Mouse (Mus musculus) testis, adult 2 months (tissue): ENCODE measurements around the gene Pex14. TPM values are rescaled to one million over a fixed set of nuclear protein-coding genes. Genes with fewer than 3 reads are reported as not detected.

Experiments
- H3K27ac ChIP-seq: fragments of 200-500 bp; 2 replicates; pipeline ENCODE4 v1.5.1; 2012; ENCODE audit warnings: low read depth, low read length; ENCODE audit not compliant: control insufficient read depth, insufficient read depth
- H3K27me3 ChIP-seq: fragments of 200-500 bp; 2 replicates; pipeline ENCODE4 v1.6.1; 2012; ENCODE audit warnings: mild to moderate bottlenecking, low read length, moderate library complexity; ENCODE audit not compliant: control insufficient read depth, insufficient read depth
- H3K36me3 ChIP-seq: fragments of 200-500 bp; 2 replicates; pipeline ENCODE4 v1.6.1; 2012; ENCODE audit warnings: mild to moderate bottlenecking, low read length; ENCODE audit not compliant: control insufficient read depth, insufficient read depth
- H3K4me1 ChIP-seq: fragments of 200-500 bp; 2 replicates; pipeline ENCODE4 v1.6.1; 2012; ENCODE audit warnings: low read length; ENCODE audit not compliant: control insufficient read depth, insufficient read depth
- H3K4me3 ChIP-seq: fragments of 200-500 bp; 2 replicates; pipeline ENCODE4 v1.5.1; 2012; ENCODE audit warnings: low read depth, mild to moderate bottlenecking, low read length, moderate library complexity, mixed read lengths; ENCODE audit not compliant: control insufficient read depth
- CTCF ChIP-seq: fragments of 200-500 bp; IDR thresholded peaks from 2 replicates; pipeline ENCODE4 v1.5.1; 2012; ENCODE audit warnings: low read depth, mild to moderate bottlenecking, inconsistent platforms, low read length, moderate library complexity; ENCODE audit not compliant: control insufficient read depth, insufficient read depth, insufficient replicate concordance
- POLR2A ChIP-seq: fragments of 200-500 bp; IDR thresholded peaks from 2 replicates; pipeline ENCODE4 v1.6.1; 2012; ENCODE audit warnings: low read depth, mild to moderate bottlenecking, inconsistent platforms, low read length, moderate library complexity; ENCODE audit not compliant: control insufficient read depth
- polyA plus RNA-seq: library from polyadenylated mRNA; depleted of rRNA; stranded (reverse); fragments of >200 nt; gene quantifications from 2 replicates; pipeline ENCODE4 v1.2.3, GENCODE M21; 2012

Pex14 gene
- polyA plus RNA-seq, 1 experiment: 22.9 TPM

DNA sequence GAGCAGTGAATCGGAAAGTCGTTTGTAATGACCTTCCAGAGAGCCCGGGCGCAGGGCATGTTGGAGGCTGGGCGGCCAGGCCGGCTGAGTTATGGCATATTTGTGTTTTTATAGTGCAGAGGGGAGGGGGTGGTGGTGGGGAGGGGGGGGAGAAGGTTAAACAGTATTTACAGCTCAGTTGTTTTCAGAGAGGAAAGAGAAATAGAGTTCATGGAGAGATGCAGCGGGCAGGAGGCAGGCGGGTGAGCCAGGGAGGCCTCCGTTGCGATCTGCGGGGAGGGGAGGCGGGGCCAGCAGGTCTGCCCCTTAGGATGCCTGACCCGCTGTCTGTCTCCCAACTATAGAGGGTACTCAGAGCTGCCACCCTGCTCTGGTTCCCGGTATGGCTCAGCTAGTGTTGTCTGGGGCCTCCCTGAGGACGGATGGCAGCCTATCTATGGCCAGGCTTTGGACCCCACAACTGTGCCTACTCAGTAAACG lies 177.4 kb downstream of the Pex14 start:
- no peaks in the 10 kb centered on the region for H3K36me3 ChIP-seq
- peaks cover 4% of the 10 kb centered on the region for H3K4me1 ChIP-seq
- no peak overlapping the region for H3K27ac ChIP-seq
- H3K27me3 ChIP-seq: no peaks in the 10 kb centered on the region
- peak overlapping the region; percentile 27 for H3K4me3 ChIP-seq
- TF ChIP-seq POLR2A (no peak), CTCF (no peak)

DNA sequence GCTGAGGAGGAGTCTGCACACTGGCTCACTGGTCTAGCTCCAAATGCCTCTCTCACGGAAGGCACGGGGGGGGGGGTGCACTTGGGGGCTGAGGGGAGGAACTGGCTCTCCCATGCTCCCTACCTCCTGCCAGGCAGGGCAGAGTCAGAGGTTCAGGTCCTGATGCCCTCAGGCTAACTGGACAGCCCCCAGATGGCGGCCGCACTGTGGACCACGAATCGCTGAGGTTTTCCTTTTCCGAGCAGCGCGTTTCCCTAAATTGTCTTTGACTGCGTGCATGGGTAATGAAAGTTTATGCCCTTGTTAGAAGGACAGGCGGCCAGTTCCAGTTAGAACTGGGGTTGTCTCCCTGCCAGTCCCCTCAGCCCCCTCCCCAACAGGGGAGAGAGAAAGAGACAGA lies 179.1 kb downstream of the Pex14 start:
- H3K4me3 ChIP-seq: no peak overlapping the region
- TF ChIP-seq POLR2A (no peak), CTCF (no peak)
- peaks cover 4% of the 10 kb centered on the region for H3K4me1 ChIP-seq
- H3K36me3 ChIP-seq: no peaks in the 10 kb centered on the region
- no peak overlapping the region for H3K27ac ChIP-seq
- H3K27me3 ChIP-seq: no peaks in the 10 kb centered on the region

GRCm38 (mm10) chr4:148918707-148919447 lies 180.8 kb downstream of the Pex14 start:
- no peak overlapping the region for H3K27ac ChIP-seq
- H3K4me1 ChIP-seq: peaks cover 4% of the 10 kb centered on the region
- H3K36me3 ChIP-seq: no peaks in the 10 kb centered on the region
- no peak for TF ChIP-seq POLR2A
- no peak for TF ChIP-seq CTCF
- no peaks in the 10 kb centered on the region for H3K27me3 ChIP-seq
- no peak overlapping the region for H3K4me3 ChIP-seq

DNA sequence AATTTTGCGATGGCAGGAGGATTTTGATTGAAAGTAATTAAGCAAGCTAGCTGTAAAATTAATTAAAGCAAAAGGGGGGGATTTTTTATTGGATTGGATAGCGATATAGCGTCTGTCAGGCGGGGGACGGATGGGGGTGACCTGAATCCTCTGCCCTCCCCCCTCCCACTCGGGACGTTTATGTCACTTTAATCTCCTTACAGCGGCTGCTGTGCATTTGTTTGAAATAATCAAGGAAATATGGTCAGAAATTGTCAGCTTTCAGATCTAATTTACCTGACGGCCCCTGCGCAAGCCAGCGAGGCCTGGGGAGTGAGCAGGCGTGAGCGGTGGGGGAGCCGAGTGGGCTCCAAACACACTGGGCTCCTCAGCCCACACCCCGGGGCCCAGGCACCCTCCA lies 183.8 kb downstream of the Pex14 start:
- TF ChIP-seq POLR2A: no peak
- no peak for TF ChIP-seq CTCF
- H3K27me3 ChIP-seq: no peaks in the 10 kb centered on the region
- no peaks in the 10 kb centered on the region; the same call in 1 of the 2 replicates for H3K4me1 ChIP-seq
- no peaks in the 10 kb centered on the region for H3K36me3 ChIP-seq
- no peak overlapping the region for H3K4me3 ChIP-seq
- no peak overlapping the region for H3K27ac ChIP-seq

GRCm38 (mm10) chr4:148914863-148915622 lies 184.6 kb downstream of the Pex14 start:
- peaks cover 2% of the 10 kb centered on the region; the same call in 1 of the 2 replicates for H3K4me1 ChIP-seq

DNA sequence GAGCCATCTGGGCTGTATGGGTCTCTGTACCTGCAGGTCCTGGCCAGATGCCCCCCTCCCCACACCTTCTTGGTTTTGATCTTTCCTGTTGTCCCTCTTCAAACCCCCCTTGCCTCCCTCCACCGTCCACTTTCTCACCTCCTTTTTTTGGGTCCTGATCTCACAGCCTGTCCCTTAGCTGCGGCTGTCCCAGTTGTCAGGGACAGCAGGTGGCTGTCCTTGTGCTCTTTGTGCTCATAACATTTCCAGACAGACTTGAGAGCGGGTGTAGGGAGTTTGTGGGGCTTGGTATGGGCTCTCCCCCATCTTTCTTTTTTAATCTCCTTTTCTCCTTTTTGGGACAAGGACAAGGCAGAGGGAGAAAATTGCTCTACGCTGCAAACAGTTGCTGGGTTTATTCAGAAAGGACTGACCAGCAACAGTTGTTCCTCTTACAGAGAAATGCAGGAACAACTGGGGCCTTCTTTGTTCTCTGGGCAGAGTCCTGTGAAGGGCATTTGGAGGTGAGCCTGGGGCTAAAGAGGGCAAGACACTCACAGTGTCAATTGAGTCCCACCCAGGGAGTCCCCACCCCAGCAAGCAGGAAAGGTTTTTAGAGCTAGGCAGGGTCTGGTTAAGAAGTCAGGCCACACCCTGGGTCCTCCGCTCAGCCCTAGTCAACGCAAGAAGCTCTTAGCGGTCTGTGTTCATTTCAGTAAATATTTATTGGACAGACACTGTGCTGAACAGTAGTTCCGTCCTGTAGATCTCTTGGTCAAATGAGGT lies 186.7 kb downstream of the Pex14 start:
- Histone ChIP-seq H3K4me1 (peaks cover 2% of the 10 kb centered on the region; the same call in 1 of the 2 replicates), H3K27me3 (no peaks in the 10 kb centered on the region), H3K27ac (no peak overlapping the region), H3K4me3 (no peak overlapping the region), H3K36me3 (no peaks in the 10 kb centered on the region)
- TF ChIP-seq CTCF (no peak), POLR2A (no peak)

More at GRCm38 (mm10) chr4:148914863-148915622, 184.6 kb downstream of the Pex14 start:
- Histone ChIP-seq H3K27ac (no peak overlapping the region), H3K27me3 (no peaks in the 10 kb centered on the region), H3K4me3 (no peak overlapping the region), H3K36me3 (no peaks in the 10 kb centered on the region)
- no peak for TF ChIP-seq POLR2A
- TF ChIP-seq CTCF: no peak
